Mouse (Mus musculus) myocyte (in vitro differentiated cells): Measurements from ENCODE around the gene Axin1. TPM values are rescaled to one million over a fixed set of nuclear protein-coding genes. Genes with fewer than 3 reads are reported as not detected.
"Not testable (repeated sequence)": the region's sequence is repeated elsewhere in the genome, so short reads cannot be mapped to it uniquely, and the experiment has no call there.

Experiments
- H3K27me3 ChIP-seq: one replicate; pipeline ENCODE4 v1.6.1; 2011; ENCODE audit not compliant: control insufficient read depth, insufficient read depth, insufficient read length
- H3K36me3 ChIP-seq: one replicate; pipeline ENCODE4 v1.6.1; 2011; ENCODE audit not compliant: control insufficient read depth, insufficient read depth
- H3K4me2 ChIP-seq: one replicate; pipeline ENCODE4 v1.6.1; 2011; ENCODE audit warnings: low read depth, control low read depth
- H3K4me3 ChIP-seq: one replicate; pipeline ENCODE4 v1.5.1; 2011; ENCODE audit warnings: mild to moderate bottlenecking, control low read depth, moderate library complexity
- H3K79me2 ChIP-seq: one replicate; pipeline ENCODE4 v1.6.1; 2011; ENCODE audit not compliant: control insufficient read depth, insufficient read depth
- H3ac ChIP-seq: one replicate; pipeline ENCODE4 v1.6.1; 2011; ENCODE audit not compliant: control insufficient read depth, insufficient read length
- CEBPB ChIP-seq: IDR thresholded peaks from 2 replicates; pipeline ENCODE4 v1.6.1; 2011; ENCODE audit warnings: mild to moderate bottlenecking, moderate library complexity; ENCODE audit not compliant: poor library complexity, insufficient read depth, severe bottlenecking
- E2F4 ChIP-seq: IDR thresholded peaks from one replicate; pipeline ENCODE4 v1.6.1; 2011; ENCODE audit warnings: mild to moderate bottlenecking, control low read depth, moderate library complexity; ENCODE audit not compliant: insufficient read depth
- MAX ChIP-seq: IDR thresholded peaks from one replicate; pipeline ENCODE4 v1.6.1; 2011; ENCODE audit warnings: low read depth, mild to moderate bottlenecking, control low read depth
- MYOD1 ChIP-seq, 3 experiments: IDR thresholded peaks; one replicate each; pipeline ENCODE4 v1.6.1; 2011; ENCODE audit warnings: control low read depth in 2 of 3, low read depth in 2 of 3, mild to moderate bottlenecking in 2 of 3, moderate library complexity in 1 of 3; ENCODE audit not compliant: insufficient read length in 2 of 3, control insufficient read depth in 1 of 3
- MYOG ChIP-seq, 3 experiments: IDR thresholded peaks; one replicate each; pipeline ENCODE4 v1.6.1; 2011; ENCODE audit warnings: control low read depth in 2 of 3, low read depth in 2 of 3, mild to moderate bottlenecking in 2 of 3; ENCODE audit not compliant: insufficient read length in 2 of 3, control insufficient read depth in 1 of 3, insufficient read depth in 1 of 3
- POLR2A ChIP-seq: IDR thresholded peaks from one replicate; pipeline ENCODE4 v1.6.1; 2011; ENCODE audit warnings: low read depth, mild to moderate bottlenecking, control low read depth, moderate library complexity; ENCODE audit not compliant: insufficient read length
- POLR2AphosphoS2 ChIP-seq: IDR thresholded peaks from one replicate; pipeline ENCODE4 v1.6.1; 2011; ENCODE audit warnings: low read depth, control low read depth; ENCODE audit not compliant: insufficient read length
- REST ChIP-seq: IDR thresholded peaks from one replicate; pipeline ENCODE4 v1.6.1; 2011; ENCODE audit warnings: mild to moderate bottlenecking, control low read depth, moderate library complexity; ENCODE audit not compliant: insufficient read depth, insufficient read length
- SRF ChIP-seq: IDR thresholded peaks from one replicate; pipeline ENCODE4 v1.6.1; 2011; ENCODE audit warnings: low read depth; ENCODE audit not compliant: control insufficient read depth, insufficient read length
- TCF12 ChIP-seq: IDR thresholded peaks from one replicate; pipeline ENCODE4 v1.6.1; 2011; ENCODE audit warnings: mild to moderate bottlenecking, control low read depth; ENCODE audit not compliant: poor library complexity, insufficient read depth, severe bottlenecking
- TCF3 ChIP-seq: IDR thresholded peaks from one replicate; pipeline ENCODE4 v1.6.1; 2011; ENCODE audit warnings: low read depth, control low read depth; ENCODE audit not compliant: insufficient read length
- USF1 ChIP-seq: IDR thresholded peaks from one replicate; pipeline ENCODE4 v1.6.1; 2011; ENCODE audit warnings: low read depth, mild to moderate bottlenecking, control low read depth, moderate library complexity
- polyA plus RNA-seq: library from polyadenylated mRNA; unstranded; fragments of >200 nt; fragmentation: generic; extraction: Trizol; gene quantifications from one replicate; pipeline ENCODE4 v1.2.1, GENCODE M21; 2012; ENCODE audit warnings: missing spikeins

The Axin1 gene
- polyA plus RNA-seq, 1 experiment: 26.5 TPM

GRCm38 (mm10) chr17:26178611-26179010 lies 40.1 kb downstream of the Axin1 start:
- Histone ChIP-seq H3ac (no peak overlapping the region), H3K4me2 (no peak overlapping the region), H3K79me2 (no peaks in the 10 kb centered on the region), H3K27me3 (no peaks in the 10 kb centered on the region), H3K36me3 (peaks cover 10% of the 10 kb centered on the region), H3K4me3 (no peak overlapping the region)
- TF ChIP-seq MYOG (IDR thresholded peaks at IDR 0.05; ENCODE audit: control insufficient read depth in 1 of 3, insufficient read depth in 1 of 3, insufficient read length in 2 of 3, low read depth in 2 of 3) (no peak), SRF (no peak), MAX (no peak), USF1 (no peak), POLR2A (no peak), MYOD1 (IDR thresholded peaks at IDR 0.05; ENCODE audit: control insufficient read depth in 1 of 3, insufficient read length in 2 of 3, low read depth in 2 of 3) (no peak), E2F4 (no peak), REST (no peak), TCF12 (no peak), CEBPB (no peak), TCF3 (no peak), POLR2AphosphoS2 (no peak)

- no peaks in the 10 kb centered on the region for H3K27me3 ChIP-seq
- H3K4me2 ChIP-seq: no peak overlapping the region
- no peaks in the 10 kb centered on the region for H3K79me2 ChIP-seq
- H3K36me3 ChIP-seq: peaks cover 25% of the 10 kb centered on the region
- no peak overlapping the region for H3ac ChIP-seq
- no peak overlapping the region for H3K4me3 ChIP-seq
- no peak for TF ChIP-seq TCF12
- TF ChIP-seq E2F4: no peak
- TF ChIP-seq TCF3: no peak
- no peak for TF ChIP-seq CEBPB
- TF ChIP-seq REST: no peak
- no peak for TF ChIP-seq MYOD1 (IDR thresholded peaks at IDR 0.05; ENCODE audit: control insufficient read depth in 1 of 3, insufficient read length in 2 of 3, low read depth in 2 of 3)
- TF ChIP-seq MAX: no peak
- TF ChIP-seq SRF: no peak
- TF ChIP-seq USF1: no peak
- no peak for TF ChIP-seq MYOG (IDR thresholded peaks at IDR 0.05; ENCODE audit: control insufficient read depth in 1 of 3, insufficient read depth in 1 of 3, insufficient read length in 2 of 3, low read depth in 2 of 3)
- TF ChIP-seq POLR2AphosphoS2: no peak
- no peak for TF ChIP-seq POLR2A
Measured at GRCm38 (mm10) chr17:26181179-26181578, 42.7 kb downstream of the Axin1 start.

GRCm38 (mm10) chr17:26187592-26187991 lies 49.1 kb downstream of the Axin1 start:
- no peak overlapping the region for H3K4me2 ChIP-seq
- no peak for TF ChIP-seq MYOD1 (IDR thresholded peaks at IDR 0.05; ENCODE audit: control insufficient read depth in 1 of 3, insufficient read length in 2 of 3, low read depth in 2 of 3)
- no peak for TF ChIP-seq SRF
- TF ChIP-seq POLR2A: no peak
- TF ChIP-seq POLR2AphosphoS2: no peak
- no peak for TF ChIP-seq REST
- no peak for TF ChIP-seq TCF12
- TF ChIP-seq CEBPB: no peak
- no peak for TF ChIP-seq MYOG (IDR thresholded peaks at IDR 0.05; ENCODE audit: control insufficient read depth in 1 of 3, insufficient read depth in 1 of 3, insufficient read length in 2 of 3, low read depth in 2 of 3)
- no peak for TF ChIP-seq TCF3
- no peak for TF ChIP-seq MAX
- TF ChIP-seq E2F4: no peak
- H3K4me3 ChIP-seq: no peak overlapping the region
- no peaks in the 10 kb centered on the region for H3K79me2 ChIP-seq
- peaks cover 47% of the 10 kb centered on the region for H3K36me3 ChIP-seq
- H3K27me3 ChIP-seq: no peaks in the 10 kb centered on the region
- H3ac ChIP-seq: no peak overlapping the region

- TF ChIP-seq TCF3: no peak
- TF ChIP-seq POLR2AphosphoS2: no peak
- no peak for TF ChIP-seq REST
- no peak for TF ChIP-seq E2F4
- no peak for TF ChIP-seq MYOG (IDR thresholded peaks at IDR 0.05; ENCODE audit: control insufficient read depth in 1 of 3, insufficient read depth in 1 of 3, insufficient read length in 2 of 3, low read depth in 2 of 3)
- TF ChIP-seq USF1: no peak
- TF ChIP-seq POLR2A: no peak
- TF ChIP-seq MAX: no peak
- TF ChIP-seq CEBPB: no peak
- no peak for TF ChIP-seq MYOD1 (IDR thresholded peaks at IDR 0.05; ENCODE audit: control insufficient read depth in 1 of 3, insufficient read length in 2 of 3, low read depth in 2 of 3)
- TF ChIP-seq SRF: no peak
- TF ChIP-seq TCF12: no peak
Measured at GRCm38 (mm10) chr17:26188091-26188805, 49.8 kb downstream of the Axin1 start.

GRCm38 (mm10) chr17:26191486-26191885 lies 53.0 kb downstream of the Axin1 start:
- not testable (repeated sequence) for H3K27me3 ChIP-seq, H3ac ChIP-seq, H3K4me2 ChIP-seq, H3K79me2 ChIP-seq, H3K4me3 ChIP-seq
- H3K36me3 ChIP-seq: peaks cover 31% of the 10 kb centered on the region

More at GRCm38 (mm10) chr17:26188091-26188805, 49.8 kb downstream of the Axin1 start:
- H3K27me3 ChIP-seq: no peaks in the 10 kb centered on the region
- no peak overlapping the region for H3K4me2 ChIP-seq
- no peaks in the 10 kb centered on the region for H3K79me2 ChIP-seq
- H3ac ChIP-seq: no peak overlapping the region
- no peak overlapping the region for H3K4me3 ChIP-seq
- H3K36me3 ChIP-seq: peaks cover 47% of the 10 kb centered on the region
